Mouse (Mus musculus): ENCODE data around the gene Gm17655. TPM values are rescaled to one million over a fixed set of nuclear protein-coding genes. Genes with fewer than 3 reads are reported as not detected.

Gene Gm17655
- 3.6 TPM for polyA plus RNA-seq (2014; fragmentation: Illumina TruSeq; extraction: RNeasy Lipid Tissue Mini Kit (QIAGEN cat#74804); ENCODE audit: low read depth, low replicate concordance)

GRCm38 (mm10) chr5:110072413-110072812 is at the start of gene Gm17655:
TSS of gene Gm17655 (minus strand) at chr5:110072513.

DNA sequence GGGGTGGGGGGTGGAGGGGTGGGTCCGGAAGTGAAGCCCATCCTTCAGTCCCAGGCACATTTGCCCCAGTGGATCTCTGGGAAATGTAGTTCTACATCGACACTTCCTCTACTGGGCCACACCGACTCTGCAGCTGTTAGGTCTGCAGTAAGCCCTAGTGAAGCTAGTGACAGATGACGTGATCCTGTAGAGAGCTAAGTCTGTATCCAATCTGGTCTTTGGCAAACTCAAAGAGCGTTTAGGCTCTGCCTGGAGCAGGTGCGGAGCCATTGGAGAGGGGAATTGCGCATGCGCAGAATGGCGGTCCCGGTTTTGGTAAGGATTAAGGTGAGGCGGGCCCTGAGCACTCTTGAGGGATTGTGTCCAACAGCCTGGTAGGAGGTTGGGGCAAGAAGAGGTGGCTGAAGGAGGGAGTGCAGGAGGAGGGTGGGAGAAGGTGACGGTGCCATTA is 37.7 kb upstream of the Gm17655 start, which contains the start of gene Zfp605:
Zfp605 (plus strand) TSS at position 102 of the 451 bp plus-strand sequence.

DNA sequence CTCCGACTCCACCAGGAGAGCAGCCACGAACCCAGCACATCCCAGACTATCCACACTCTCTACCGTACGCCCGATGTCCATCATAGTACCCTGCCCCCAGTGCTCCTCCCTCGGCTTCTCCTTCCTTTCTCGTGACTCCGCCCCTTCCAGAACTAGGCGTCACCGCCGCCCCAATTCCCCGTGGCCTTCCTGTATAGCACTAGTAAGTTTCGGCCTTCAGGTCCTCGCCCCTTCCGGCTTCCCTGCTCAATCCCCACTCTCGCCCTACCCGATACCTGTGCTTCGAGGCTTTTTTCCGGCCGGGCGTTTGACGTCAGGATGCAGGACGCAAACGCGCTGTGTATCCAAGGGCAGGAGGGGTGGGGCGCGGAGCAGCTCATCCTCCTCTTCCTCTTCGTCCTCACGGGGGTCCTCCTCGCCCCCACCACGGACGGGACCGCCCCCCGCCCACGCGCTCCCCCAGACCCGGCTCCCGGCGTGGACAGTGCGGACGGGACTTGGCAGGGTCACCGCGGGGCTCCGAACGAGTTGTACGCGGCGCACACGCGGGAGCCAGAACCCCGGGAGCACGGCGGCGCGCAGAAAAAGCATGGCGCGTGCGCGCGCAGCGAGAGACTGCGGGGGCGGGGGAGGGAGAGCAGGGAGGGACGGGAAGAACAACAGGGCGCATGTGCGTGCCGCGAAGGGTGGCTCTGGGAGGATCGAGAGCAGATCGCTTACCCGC is 35.4 kb upstream of the Gm17655 start, which contains the start of gene Gtpbp6:
Gtpbp6 (minus strand) TSS at position 617 of the 724 bp plus-strand sequence.

GRCm38 (mm10) chr5:110099656-110100580 is 27.6 kb upstream of the Gm17655 start, which contains the start of gene Plcxd1:
TSS of gene Plcxd1 (plus strand) at chr5:110099969.

GRCm38 (mm10) chr5:110094030-110094846 is 21.9 kb upstream of the Gm17655 start, which contains the start of gene Gm35315:
TSS of gene Gm35315 (minus strand) at chr5:110094420.

Other genes starting within 250 kb of the Gm17655 start
- gene Gm15446, start 149.1 kb downstream of the Gm17655 start, polyA plus RNA-seq (2014; fragmentation: Illumina TruSeq; extraction: RNeasy Lipid Tissue Mini Kit (QIAGEN cat#74804); ENCODE audit: low read depth, low replicate concordance): 48.0 TPM
- 48.7 TPM for gene Zfp932, start 76.0 kb downstream of the Gm17655 start, polyA plus RNA-seq (2014; fragmentation: Illumina TruSeq; extraction: RNeasy Lipid Tissue Mini Kit (QIAGEN cat#74804); ENCODE audit: low read depth, low replicate concordance)
- 6.0 TPM for gene Gm35315, start 21.9 kb upstream of the Gm17655 start, polyA plus RNA-seq (2014; fragmentation: Illumina TruSeq; extraction: RNeasy Lipid Tissue Mini Kit (QIAGEN cat#74804); ENCODE audit: low read depth, low replicate concordance)
- not detected for gene Plcxd1, start 27.5 kb upstream of the Gm17655 start, polyA plus RNA-seq (2014; fragmentation: Illumina TruSeq; extraction: RNeasy Lipid Tissue Mini Kit (QIAGEN cat#74804); ENCODE audit: low read depth, low replicate concordance)
- not detected for gene Gtpbp6, start 35.7 kb upstream of the Gm17655 start, polyA plus RNA-seq (2014; fragmentation: Illumina TruSeq; extraction: RNeasy Lipid Tissue Mini Kit (QIAGEN cat#74804); ENCODE audit: low read depth, low replicate concordance)
- 4.1 TPM for gene Zfp605, start 37.6 kb upstream of the Gm17655 start, polyA plus RNA-seq (2014; fragmentation: Illumina TruSeq; extraction: RNeasy Lipid Tissue Mini Kit (QIAGEN cat#74804); ENCODE audit: low read depth, low replicate concordance)
- gene Chfr, start 63.3 kb upstream of the Gm17655 start, polyA plus RNA-seq (2014; fragmentation: Illumina TruSeq; extraction: RNeasy Lipid Tissue Mini Kit (QIAGEN cat#74804); ENCODE audit: low read depth, low replicate concordance): 12.9 TPM
- 6.9 TPM for gene Golga3, start 104.2 kb upstream of the Gm17655 start, polyA plus RNA-seq (2014; fragmentation: Illumina TruSeq; extraction: RNeasy Lipid Tissue Mini Kit (QIAGEN cat#74804); ENCODE audit: low read depth, low replicate concordance)
- gene Ankle2, start 158.5 kb upstream of the Gm17655 start, polyA plus RNA-seq (2014; fragmentation: Illumina TruSeq; extraction: RNeasy Lipid Tissue Mini Kit (QIAGEN cat#74804); ENCODE audit: low read depth, low replicate concordance): 20.7 TPM
- gene Pgam5, start 197.4 kb upstream of the Gm17655 start, polyA plus RNA-seq (2014; fragmentation: Illumina TruSeq; extraction: RNeasy Lipid Tissue Mini Kit (QIAGEN cat#74804); ENCODE audit: low read depth, low replicate concordance): 18.0 TPM
- 211 TPM for gene Pxmp2, start 213.7 kb upstream of the Gm17655 start, polyA plus RNA-seq (2014; fragmentation: Illumina TruSeq; extraction: RNeasy Lipid Tissue Mini Kit (QIAGEN cat#74804); ENCODE audit: low read depth, low replicate concordance)
- 1.1 TPM for gene Pole, start 213.8 kb upstream of the Gm17655 start, polyA plus RNA-seq (2014; fragmentation: Illumina TruSeq; extraction: RNeasy Lipid Tissue Mini Kit (QIAGEN cat#74804); ENCODE audit: low read depth, low replicate concordance)